Mouse (Mus musculus) small intestine, adult 2 months (tissue): Measurements from ENCODE around the gene Fhad1. TPM values are rescaled to one million over a fixed set of nuclear protein-coding genes. Genes with fewer than 3 reads are reported as not detected.

Experiments
- H3K27ac ChIP-seq: fragments of 200-500 bp; 2 replicates; pipeline ENCODE4 v1.5.1; 2012; ENCODE audit warnings: low read depth, low read length, control low read depth, inconsistent platforms; ENCODE audit not compliant: insufficient read depth
- H3K27me3 ChIP-seq: fragments of 200-500 bp; 2 replicates; pipeline ENCODE4 v1.6.1; 2012; ENCODE audit warnings: mild to moderate bottlenecking, moderate library complexity, low read length, inconsistent platforms; ENCODE audit not compliant: control insufficient read depth, insufficient read depth
- H3K36me3 ChIP-seq: fragments of 200-500 bp; 2 replicates; pipeline ENCODE4 v1.6.1; 2012; ENCODE audit warnings: mild to moderate bottlenecking, low read length, control low read depth, inconsistent platforms; ENCODE audit not compliant: control insufficient read depth, insufficient read depth
- H3K4me1 ChIP-seq: fragments of 200-500 bp; 2 replicates; pipeline ENCODE4 v1.6.1; 2012; ENCODE audit warnings: low read length, inconsistent platforms, mixed read lengths; ENCODE audit not compliant: control insufficient read depth, insufficient read depth, insufficient read length
- H3K4me3 ChIP-seq: fragments of 200-500 bp; 2 replicates; pipeline ENCODE4 v1.5.1; 2012; ENCODE audit warnings: low read depth, mild to moderate bottlenecking, control low read depth, inconsistent platforms, low read length, moderate library complexity
- CTCF ChIP-seq: fragments of 200-500 bp; IDR thresholded peaks from 2 replicates; pipeline ENCODE4 v1.5.1; 2012; ENCODE audit warnings: low read depth, mild to moderate bottlenecking, control low read depth, inconsistent platforms, low read length, moderate library complexity, mixed read lengths; ENCODE audit not compliant: insufficient replicate concordance, insufficient read length; ENCODE audit errors: extremely low read depth
- POLR2A ChIP-seq: fragments of 200-500 bp; IDR thresholded peaks from 2 replicates; pipeline ENCODE4 v1.6.1; 2012; ENCODE audit warnings: low read depth, mild to moderate bottlenecking, control low read depth, inconsistent platforms, low read length, moderate library complexity
- WGBS: fragments of 180-500 bp; shearing (Covaris S2); methylation state at CpG from one replicate; pipeline ENCODE4 v1.1.7; 2018; 5-methylcytosine and 5-hydroxymethylcytosine counted together
- polyA plus RNA-seq: library from polyadenylated mRNA; depleted of rRNA; stranded (reverse); fragments of >200 nt; gene quantifications from 2 replicates; pipeline ENCODE4 v1.2.3, GENCODE M21; 2012; rRNA removed

The Fhad1 gene
- polyA plus RNA-seq, 1 experiment, result 0.05 TPM

GRCm38 (mm10) chr4:141859351-141859750, 155.5 kb downstream of the Fhad1 start:
- no peak for TF ChIP-seq POLR2A
- no peak for TF ChIP-seq CTCF
- Histone ChIP-seq H3K4me3 (no peak overlapping the region), H3K27ac (no peak overlapping the region), H3K36me3 (peaks cover 45% of the 10 kb centered on the region), H3K27me3 (no peaks in the 10 kb centered on the region), H3K4me1 (peaks cover 44% of the 10 kb centered on the region)
- 96% methylated on average over 14 of the region's 14 CpGs for WGBS

GRCm38 (mm10) chr4:141858501-141858900, 156.4 kb downstream of the Fhad1 start:
- Histone ChIP-seq H3K4me1 (peaks cover 35% of the 10 kb centered on the region), H3K27me3 (no peaks in the 10 kb centered on the region), H3K27ac (no peak overlapping the region), H3K36me3 (peaks cover 39% of the 10 kb centered on the region), H3K4me3 (no peak overlapping the region)
- 81% methylated on average over 20 of the region's 20 CpGs for WGBS
- TF ChIP-seq CTCF (no peak), POLR2A (no peak)

- 9% methylated on average over 10 of the region's 10 CpGs for WGBS
- H3K36me3 ChIP-seq, result peaks cover 38% of the 10 kb centered on the region
- peak overlapping the region; percentile 35; the same call in 1 of the 2 replicates for H3K27ac ChIP-seq
Measured at GRCm38 (mm10) chr4:141857422-141857930, 157.4 kb downstream of the Fhad1 start.

GRCm38 (mm10) chr4:141853437-141853836, 161.4 kb downstream of the Fhad1 start:
- no peak overlapping the region for H3K27ac ChIP-seq
- H3K4me1 ChIP-seq, result peaks cover 2% of the 10 kb centered on the region; the same call in 1 of the 2 replicates
- peaks cover 8% of the 10 kb centered on the region; the same call in 1 of the 2 replicates for H3K36me3 ChIP-seq
- H3K27me3 ChIP-seq, result no peaks in the 10 kb centered on the region
- H3K4me3 ChIP-seq, result no peak overlapping the region
- 68% methylated on average over 9 of the region's 9 CpGs for WGBS
- TF ChIP-seq POLR2A, result no peak
- peak; percentile 65; the same call in 1 of the 2 replicates for TF ChIP-seq CTCF

More at GRCm38 (mm10) chr4:141857422-141857930, 157.4 kb downstream of the Fhad1 start:
- TF ChIP-seq CTCF (peak; percentile 98), POLR2A (peak; percentile 18; the same call in 1 of the 2 replicates)
- H3K4me1 ChIP-seq, result peaks cover 25% of the 10 kb centered on the region
- H3K4me3 ChIP-seq, result no peak overlapping the region
- no peaks in the 10 kb centered on the region for H3K27me3 ChIP-seq

- Histone ChIP-seq H3K4me3 (no peak within 1 kb of the TSS), H3K4me1 (no peaks in the 10 kb centered on the region), H3K27me3 (no peaks in the 10 kb centered on the region), H3K27ac (no peak within 1 kb of the TSS), H3K36me3 (no peaks in the 10 kb centered on the region)
- 85% methylated on average over 6 of the region's 6 CpGs for WGBS
- TF ChIP-seq CTCF, result no peak
Measured at GRCm38 (mm10) chr4:141845999-141846398, 168.9 kb downstream of the Fhad1 start, which contains the start of gene Ctrc. TSS of gene Ctrc (minus strand) at chr4:141846359.

Other genes starting within 250 kb of the Fhad1 start
- 3.2 and 5.3 TPM in 2 replicates for gene Dnajc16, start 224.2 kb downstream of the Fhad1 start, polyA plus RNA-seq
- gene Casp9, start 221.5 kb downstream of the Fhad1 start, polyA plus RNA-seq, result 11.5 and 14.6 TPM in 2 replicates
- 124 and 65,009 TPM in 2 replicates for gene Cela2a, start 188.9 kb downstream of the Fhad1 start, polyA plus RNA-seq
- 13.9 and 8,604 TPM in 2 replicates for gene Ctrc, start 168.7 kb downstream of the Fhad1 start, polyA plus RNA-seq
- gene Efhd2, start 140.2 kb downstream of the Fhad1 start, polyA plus RNA-seq, result 188 and 423 TPM in 2 replicates
- 21.0 and 30.5 TPM in 2 replicates for gene Tmem51, start 69.2 kb upstream of the Fhad1 start, polyA plus RNA-seq
- 13.1 and 15.3 TPM in 2 replicates for gene Kazn, start 224.3 kb upstream of the Fhad1 start, polyA plus RNA-seq